Mouse (Mus musculus) liver, embryonic 11.5 days (tissue): ENCODE results near the gene Arid1b. TPM values are rescaled to one million over a fixed set of nuclear protein-coding genes. Genes with fewer than 3 reads are reported as not detected.

Source experiments
- ATAC-seq: fragments of 200-750 bp; cut with Nextera tagmentation; replicated peaks from 2 replicates; pipeline ENCODE4 v1.8.0; 2017; ENCODE audit warnings: moderate number of reproducible peaks, mild to moderate bottlenecking, moderate TSS enrichment, moderate library complexity; ENCODE audit not compliant: low FRiP score
- DNase-seq: peaks from one replicate; pipeline ENCODE4 v3.0.0-alpha.2; 2017; ENCODE audit warnings: low spot score
- H3K27ac ChIP-seq: fragments of 300-500 bp; sonication (generic); 2 replicates; pipeline ENCODE4 v1.5.1; 2014; ENCODE audit warnings: mild to moderate bottlenecking, low read depth, low read length, control low read depth
- H3K27me3 ChIP-seq: fragments of 300-500 bp; sonication (generic); replicated peaks from 2 replicates; pipeline ENCODE4 v1.6.1; 2014; ENCODE audit warnings: low read length, mixed read lengths; ENCODE audit not compliant: control insufficient read depth, insufficient read depth
- H3K36me3 ChIP-seq: fragments of 300-500 bp; sonication (generic); 2 replicates; pipeline ENCODE4 v1.6.1; 2014; ENCODE audit warnings: mild to moderate bottlenecking, low read length, moderate library complexity, mixed read lengths; ENCODE audit not compliant: control insufficient read depth, insufficient read depth
- H3K4me1 ChIP-seq: fragments of 300-500 bp; sonication (generic); replicated peaks from 2 replicates; pipeline ENCODE4 v1.6.1; 2014; ENCODE audit warnings: low read length, mixed read lengths; ENCODE audit not compliant: control insufficient read depth, insufficient read depth
- H3K4me2 ChIP-seq: fragments of 300-500 bp; sonication (generic); 2 replicates; pipeline ENCODE4 v1.6.1; 2014; ENCODE audit warnings: mild to moderate bottlenecking, control low read depth, moderate library complexity
- H3K4me3 ChIP-seq: fragments of 300-500 bp; sonication (generic); 2 replicates; pipeline ENCODE4 v1.5.1; 2014; ENCODE audit warnings: low read depth, low read length, control low read depth
- H3K9ac ChIP-seq: fragments of 300-500 bp; sonication (generic); 2 replicates; pipeline ENCODE4 v1.6.1; 2014; ENCODE audit warnings: low read depth, low read length, control low read depth
- H3K9me3 ChIP-seq: fragments of 300-500 bp; sonication (generic); 2 replicates; pipeline ENCODE4 v1.6.1; 2016; ENCODE audit warnings: low read length, inconsistent platforms, mixed read lengths; ENCODE audit not compliant: control insufficient read depth
- WGBS: fragments of 180-500 bp; shearing (Covaris S2); extraction: QIAGEN DNeasy Blood & Tissue Kit; methylation state at CpG from one replicate; pipeline ENCODE4 v1.1.7; 2014; 5-methylcytosine and 5-hydroxymethylcytosine counted together
- polyA plus RNA-seq: library from polyadenylated mRNA; unstranded; fragments of >200 nt; fragmentation: Nextera tagmentation; extraction: Ambion mirVana; gene quantifications from 2 replicates; pipeline ENCODE4 v1.2.1, GENCODE M21; 2014

The Arid1b gene
- polyA plus RNA-seq, 1 experiment from 2014 or later, result 9.1 TPM

DNA sequence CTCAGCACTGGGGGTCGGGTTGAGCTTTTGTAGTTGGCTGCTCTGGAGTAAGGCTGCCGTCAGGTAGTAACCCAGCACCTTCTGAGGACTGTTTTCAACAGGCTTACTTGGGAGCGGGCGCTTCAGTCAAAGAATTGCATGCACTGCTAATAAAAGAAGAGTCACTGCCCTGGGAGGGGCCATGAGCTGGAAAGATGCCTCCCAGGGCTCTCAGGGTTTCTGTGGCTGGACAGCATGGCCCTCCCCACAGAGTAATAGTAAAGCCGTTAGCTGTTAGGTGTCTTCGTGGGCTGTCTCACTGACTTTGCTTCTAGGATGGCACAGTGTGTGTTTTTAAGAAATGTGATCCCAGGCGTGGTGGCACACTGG lies 138.8 kb downstream of the Arid1b start:
- Histone ChIP-seq H3K4me1 (peaks cover 3% of the 10 kb centered on the region), H3K4me2 (no peak overlapping the region), H3K9me3 (no peaks in the 10 kb centered on the region), H3K27ac (no peak overlapping the region), H3K36me3 (no peaks in the 10 kb centered on the region), H3K4me3 (no peak overlapping the region), H3K9ac (no peak overlapping the region), H3K27me3 (no peaks in the 10 kb centered on the region)
- 91% methylated on average over 7 of the region's 7 CpGs for WGBS
- ATAC-seq (no peak), DNase-seq (no peak)

GRCm38 (mm10) chr17:5133831-5134230 lies 139.7 kb downstream of the Arid1b start:
- peaks cover 7% of the 10 kb centered on the region for H3K4me1 ChIP-seq
- H3K4me2 ChIP-seq, result no peak overlapping the region
- DNase-seq, result no peak
- 75% methylated on average over 8 of the region's 8 CpGs for WGBS
- H3K27ac ChIP-seq, result no peak overlapping the region
- no peak overlapping the region for H3K4me3 ChIP-seq
- no peak for ATAC-seq
- H3K9me3 ChIP-seq, result no peaks in the 10 kb centered on the region
- no peaks in the 10 kb centered on the region for H3K36me3 ChIP-seq
- H3K9ac ChIP-seq, result no peak overlapping the region
- H3K27me3 ChIP-seq, result no peaks in the 10 kb centered on the region

GRCm38 (mm10) chr17:5134271-5134670 lies 140.1 kb downstream of the Arid1b start:
- ATAC-seq (no peak; the same call in 1 of the 2 replicates), DNase-seq (no peak)
- no peak overlapping the region for H3K27ac ChIP-seq
- no peaks in the 10 kb centered on the region for H3K27me3 ChIP-seq
- H3K36me3 ChIP-seq, result no peaks in the 10 kb centered on the region
- H3K4me3 ChIP-seq, result no peak overlapping the region
- WGBS, result 73% methylated on average over 8 of the region's 8 CpGs
- H3K9ac ChIP-seq, result no peak overlapping the region
- H3K4me2 ChIP-seq, result no peak overlapping the region
- H3K4me1 ChIP-seq, result peaks cover 10% of the 10 kb centered on the region
- no peaks in the 10 kb centered on the region for H3K9me3 ChIP-seq

- Histone ChIP-seq H3K9ac (no peak overlapping the region), H3K4me2 (no peak overlapping the region), H3K27ac (peak overlapping the region; percentile 25; the same call in 1 of the 2 replicates), H3K4me3 (no peak overlapping the region), H3K4me1 (peaks cover 10% of the 10 kb centered on the region), H3K36me3 (no peaks in the 10 kb centered on the region), H3K9me3 (no peaks in the 10 kb centered on the region), H3K27me3 (no peaks in the 10 kb centered on the region)
- no peak for DNase-seq
- WGBS, result 77% methylated on average over 3 of the region's 3 CpGs
- ATAC-seq, result no peak
These were observed 143.8 kb downstream of the Arid1b start for GRCm38 (mm10) chr17:5137936-5138335.

- H3K27ac ChIP-seq, result peak overlapping the region; percentile 25; the same call in 1 of the 2 replicates
These were observed 144.6 kb downstream of the Arid1b start for GRCm38 (mm10) chr17:5138641-5139205.

GRCm38 (mm10) chr17:5139553-5139952 lies 145.4 kb downstream of the Arid1b start:
- no peaks in the 10 kb centered on the region for H3K27me3 ChIP-seq
- no peak overlapping the region for H3K9ac ChIP-seq
- H3K36me3 ChIP-seq, result no peaks in the 10 kb centered on the region
- no peaks in the 10 kb centered on the region for H3K9me3 ChIP-seq
- ATAC-seq (no peak), DNase-seq (no peak)
- H3K4me2 ChIP-seq, result no peak overlapping the region
- peaks cover 10% of the 10 kb centered on the region for H3K4me1 ChIP-seq
- H3K27ac ChIP-seq, result no peak overlapping the region
- H3K4me3 ChIP-seq, result no peak overlapping the region
- WGBS, result 70% methylated on average over 8 of the region's 8 CpGs

More at GRCm38 (mm10) chr17:5138641-5139205, 144.6 kb downstream of the Arid1b start:
- Histone ChIP-seq H3K9ac (no peak overlapping the region), H3K9me3 (no peaks in the 10 kb centered on the region), H3K27me3 (no peaks in the 10 kb centered on the region), H3K4me1 (peaks cover 10% of the 10 kb centered on the region), H3K36me3 (no peaks in the 10 kb centered on the region), H3K4me2 (no peak overlapping the region), H3K4me3 (no peak overlapping the region)
- ATAC-seq (peak; percentile 55), DNase-seq (no peak)
- WGBS, result 40% methylated on average over 8 of the region's 8 CpGs

- WGBS, result 85% methylated on average over 6 of the region's 6 CpGs
- H3K27ac ChIP-seq, result no peak overlapping the region
- ATAC-seq, result no peak
These were observed 149.8 kb downstream of the Arid1b start for GRCm38 (mm10) chr17:5143735-5144439.

DNA sequence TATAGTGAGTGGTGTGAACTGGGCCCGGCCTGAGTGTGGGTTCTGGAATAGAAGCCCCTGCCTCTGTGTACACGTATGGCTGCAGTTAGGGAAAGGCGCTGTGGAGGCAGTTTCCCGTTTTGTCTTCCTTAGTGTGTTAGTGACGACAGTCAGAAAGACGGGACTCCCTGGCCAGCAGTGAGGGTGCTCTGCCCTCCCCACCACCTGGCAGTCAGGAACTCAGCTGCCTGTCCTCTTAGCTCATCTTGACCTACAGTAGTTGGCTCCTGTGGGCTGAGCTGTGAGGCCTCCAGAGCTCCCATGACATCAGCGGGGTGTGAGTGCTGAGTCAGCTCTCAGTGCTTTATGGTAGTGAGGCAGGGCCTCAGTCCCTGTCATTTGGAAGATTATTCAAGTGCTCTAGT lies 156.5 kb downstream of the Arid1b start:
- no peaks in the 10 kb centered on the region for H3K27me3 ChIP-seq
- H3K9me3 ChIP-seq, result no peaks in the 10 kb centered on the region
- ATAC-seq, result peak; percentile 85
- DNase-seq, result no peak
- peaks cover 7% of the 10 kb centered on the region; the same call in 1 of the 2 replicates for H3K4me1 ChIP-seq
- H3K4me3 ChIP-seq, result no peak overlapping the region
- no peaks in the 10 kb centered on the region for H3K36me3 ChIP-seq
- no peak overlapping the region for H3K27ac ChIP-seq
- no peak overlapping the region for H3K9ac ChIP-seq
- no peak overlapping the region for H3K4me2 ChIP-seq
- WGBS, result 51% methylated on average over 7 of the region's 7 CpGs

More at GRCm38 (mm10) chr17:5143735-5144439, 149.8 kb downstream of the Arid1b start:
- DNase-seq, result no peak
- peaks cover 2% of the 10 kb centered on the region; the same call in 1 of the 2 replicates for H3K4me1 ChIP-seq
- no peaks in the 10 kb centered on the region for H3K9me3 ChIP-seq
- no peaks in the 10 kb centered on the region for H3K36me3 ChIP-seq
- H3K9ac ChIP-seq, result no peak overlapping the region
- H3K4me2 ChIP-seq, result no peak overlapping the region
- H3K27me3 ChIP-seq, result no peaks in the 10 kb centered on the region
- no peak overlapping the region for H3K4me3 ChIP-seq

DNA sequence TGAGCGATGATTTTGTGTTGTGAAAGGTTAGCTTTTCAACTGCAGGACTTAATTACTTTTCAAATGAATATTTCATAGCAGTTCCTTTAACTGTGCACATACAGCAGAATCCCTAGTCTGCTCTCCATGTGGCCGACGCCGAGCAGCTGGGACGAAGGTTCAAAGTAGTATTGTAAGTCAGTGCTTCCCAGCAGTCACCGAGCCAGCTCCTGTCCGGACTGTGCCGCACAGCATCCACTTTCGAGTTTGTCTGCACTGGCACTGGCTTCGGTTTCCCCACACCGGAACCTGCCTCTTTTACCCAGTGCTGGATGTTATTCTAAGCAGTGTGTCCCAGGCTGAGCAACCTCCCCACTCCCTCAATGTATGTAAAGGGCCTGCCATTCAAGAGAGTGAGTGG lies 157.7 kb downstream of the Arid1b start:
- ATAC-seq, result no peak
- Histone ChIP-seq H3K9me3 (no peaks in the 10 kb centered on the region), H3K4me3 (no peak overlapping the region), H3K9ac (no peak overlapping the region), H3K4me2 (no peak overlapping the region), H3K27ac (no peak overlapping the region), H3K36me3 (no peaks in the 10 kb centered on the region), H3K27me3 (no peaks in the 10 kb centered on the region), H3K4me1 (peaks cover 7% of the 10 kb centered on the region; the same call in 1 of the 2 replicates)
- WGBS, result 89% methylated on average over 11 of the region's 11 CpGs
- DNase-seq, result no peak
